In the genomic region with DNA sequence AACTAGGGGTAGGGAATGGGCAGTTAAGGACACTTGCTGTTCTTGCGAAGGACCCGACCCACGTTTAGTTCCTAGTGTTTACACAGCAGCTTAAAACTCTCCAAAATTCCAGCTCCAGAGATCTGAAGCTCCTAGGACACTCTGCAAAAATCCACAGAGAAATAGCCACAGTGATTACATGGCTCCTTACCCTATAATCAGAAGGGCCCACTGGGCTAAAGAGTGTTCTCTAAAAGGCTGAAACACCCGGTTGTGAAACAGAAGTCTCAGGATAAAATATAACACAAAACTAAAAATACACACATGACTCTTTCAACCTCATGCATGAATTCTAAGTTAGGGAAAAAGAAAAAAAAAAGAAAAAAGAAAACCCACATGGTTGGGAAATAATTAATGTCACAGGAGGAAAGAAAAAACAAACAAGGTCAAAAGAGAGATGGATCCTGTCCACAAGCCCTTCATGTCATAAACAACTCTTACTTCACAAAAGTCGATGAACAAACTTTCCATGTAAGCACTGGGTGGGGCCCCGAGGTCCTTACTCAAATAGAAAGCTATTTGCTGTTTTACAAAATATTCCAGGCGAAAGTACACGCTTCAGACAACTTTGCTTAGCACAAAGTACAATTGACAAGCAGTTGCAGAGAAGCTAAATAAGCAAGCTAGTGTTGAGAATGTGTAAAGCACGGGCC, we compare ENCODE assay signal across 16 mouse cellular contexts.
A peak's percentile ranks its signal among the peaks of the same experiment; 100 is the strongest.
DNase-seq lines count a peak whose midpoint lies in the region; ATAC-seq lines count a peak whose summit lies in the region.
"Had no signal": no experiment of that assay in that cellular context is flagged by ENCODE, and none has a peak within 500 bp of the region (broad histone marks: within the 10 kb centered on the region; RNA-seq: fewer than 3 reads in every experiment).

No protein-coding gene starts in this region.

- H3K27ac ChIP-seq in brown adipose tissue, adult 24 weeks (replicated peaks; ENCODE audit: low read depth, low read length), result peak overlapping the region; percentile 98
- H3K27ac ChIP-seq: limb, embryonic 12.5 days; neural tube, embryonic 15.5 days; stomach, postnatal 0 days had no signal

- peak; percentile 60 for DNase-seq in gastrocnemius, adult 18-20 months (ENCODE audit: low spot score)
- DNase-seq in gastrocnemius, postnatal 10 days, result no peak
- peak; percentile 14 for DNase-seq in kidney, adult 9 months
- no peak for DNase-seq in kidney, adult 11 months
- DNase-seq in lung, postnatal 10 days, result peak; percentile 28
- DNase-seq: B cell, adult 2 months; cerebellum, adult 11 months; heart, postnatal 4 days; retina, postnatal 1 day; thymus, postnatal 36 days had no signal

- H3K4me3 ChIP-seq in brown adipose tissue, adult 24 weeks (ENCODE audit: insufficient read depth, low read depth, low read length), result no peak overlapping the region
- H3K4me3 ChIP-seq: limb, embryonic 12.5 days; neural tube, embryonic 15.5 days had no signal

- peaks cover 7% of the 10 kb centered on the region for H3K4me1 ChIP-seq in brown adipose tissue, adult 24 weeks (ENCODE audit: control insufficient read depth, insufficient read depth, insufficient read length, low read length)
- H3K4me1 ChIP-seq: limb, embryonic 12.5 days; neural tube, embryonic 15.5 days had no signal

- no peak for ATAC-seq in erythroid progenitor cell, adult 5-6 weeks (replicated peaks; ENCODE audit: low FRiP score, poor library complexity, severe bottlenecking)
- ATAC-seq: forebrain, embryonic 16.5 days had no signal

Comparison
In these comparisons a context has a peak if more than half of its experiments do, and no peak if none do; other contexts are left out.
1. DNase-seq: peak in gastrocnemius, adult 18-20 months (single experiment), kidney, adult 9 months (single experiment) and lung, postnatal 10 days (single experiment); none in gastrocnemius, postnatal 10 days (single experiment) and kidney, adult 11 months (single experiment).